Mouse (Mus musculus) A20 (cell line): ENCODE data around the gene Rin3.
A peak's percentile ranks its signal among the peaks of the same experiment; 100 is the strongest.

Source experiments
- DNase-seq: peaks from one replicate; pipeline ENCODE4 v3.0.0-alpha.2; 2011; ENCODE audit warnings: low read depth, low spot score

Rin3 gene

DNA sequence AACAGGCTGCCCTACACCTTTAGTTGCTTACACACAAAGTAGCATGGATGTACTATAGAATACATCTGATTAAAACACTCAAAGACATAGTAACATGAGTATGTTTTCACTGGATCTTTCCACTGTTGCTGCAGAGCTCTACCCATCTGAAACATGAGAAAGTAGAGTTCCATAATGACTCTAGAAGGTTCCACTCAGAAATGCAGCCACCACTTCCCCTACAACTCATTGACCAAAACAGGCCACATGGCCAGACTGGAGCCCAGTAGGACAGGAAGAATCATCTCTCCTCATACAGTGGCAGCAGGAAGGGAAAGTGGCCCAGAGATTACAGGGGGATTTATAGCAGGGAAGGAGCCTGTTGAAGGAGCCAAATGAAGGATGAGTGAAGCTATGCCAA, 47.9 kb downstream of the Rin3 start:
- no peak for DNase-seq

GRCm38 (mm10) chr12:102333101-102333500, 50.3 kb downstream of the Rin3 start:
- DNase-seq: no peak

DNA sequence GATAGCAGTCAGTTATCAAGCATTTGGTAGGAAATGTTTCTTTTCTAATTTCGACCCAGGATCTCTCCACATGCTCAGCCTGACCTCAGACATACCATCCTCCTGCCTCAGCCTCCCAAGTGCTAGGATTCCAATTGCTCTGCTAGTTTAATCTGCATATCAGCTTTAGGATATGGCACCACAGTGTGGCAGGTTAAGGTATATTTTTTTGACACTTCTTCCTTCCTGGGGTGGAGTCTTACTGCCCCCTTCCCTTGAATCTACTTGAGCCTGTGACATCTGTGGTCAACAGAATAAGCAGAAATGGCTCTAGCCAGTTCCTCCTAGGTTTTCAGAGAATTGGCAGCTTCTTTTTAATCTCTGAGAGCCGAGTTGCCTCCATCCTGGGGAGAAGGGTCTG, 56.2 kb downstream of the Rin3 start:
- no peak for DNase-seq

GRCm38 (mm10) chr12:102340471-102340870, 57.6 kb downstream of the Rin3 start:
- no peak for DNase-seq

- DNase-seq: no peak
Observed at GRCm38 (mm10) chr12:102342147-102342546, 59.3 kb downstream of the Rin3 start.

- no peak for DNase-seq
Observed at GRCm38 (mm10) chr12:102342602-102343001, 59.8 kb downstream of the Rin3 start.

DNA sequence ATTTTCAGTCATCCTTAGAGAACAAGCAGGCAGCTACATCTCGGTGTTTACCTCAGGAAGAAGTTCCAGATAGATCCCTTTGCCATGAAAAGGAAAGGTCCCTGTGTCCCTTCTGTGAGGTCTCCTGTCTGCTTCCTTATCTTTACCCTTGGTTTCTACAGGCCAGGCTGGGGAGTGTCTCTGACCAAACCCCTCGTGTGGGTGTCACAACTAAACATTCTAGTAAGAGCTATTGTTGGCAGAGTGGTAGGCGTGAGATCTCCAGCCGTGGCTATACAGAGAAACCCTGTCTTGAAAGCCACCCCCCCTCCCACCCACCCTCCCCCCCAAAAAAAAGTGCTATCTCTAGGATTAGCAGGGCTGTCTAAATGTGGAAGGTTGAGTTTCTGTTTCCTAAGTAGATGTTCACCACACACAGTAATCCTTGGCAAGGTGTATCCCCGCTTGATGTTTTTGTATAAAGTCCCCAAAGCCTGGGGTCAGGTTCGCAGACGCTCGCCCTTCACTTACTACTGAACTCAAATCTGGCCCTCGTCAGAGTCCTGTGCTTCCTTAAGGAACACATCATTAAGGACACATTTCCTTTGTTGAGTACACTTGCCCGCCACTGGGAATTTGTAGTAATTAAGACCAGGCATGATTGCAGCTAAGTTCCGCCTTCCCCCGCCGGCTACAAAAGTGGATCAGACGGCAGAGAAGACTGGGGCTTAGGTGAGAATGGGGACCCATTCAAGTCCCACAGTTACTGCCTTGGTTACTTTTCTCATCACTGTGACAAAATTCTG, 62.4 kb downstream of the Rin3 start:
- DNase-seq: no peak

DNA sequence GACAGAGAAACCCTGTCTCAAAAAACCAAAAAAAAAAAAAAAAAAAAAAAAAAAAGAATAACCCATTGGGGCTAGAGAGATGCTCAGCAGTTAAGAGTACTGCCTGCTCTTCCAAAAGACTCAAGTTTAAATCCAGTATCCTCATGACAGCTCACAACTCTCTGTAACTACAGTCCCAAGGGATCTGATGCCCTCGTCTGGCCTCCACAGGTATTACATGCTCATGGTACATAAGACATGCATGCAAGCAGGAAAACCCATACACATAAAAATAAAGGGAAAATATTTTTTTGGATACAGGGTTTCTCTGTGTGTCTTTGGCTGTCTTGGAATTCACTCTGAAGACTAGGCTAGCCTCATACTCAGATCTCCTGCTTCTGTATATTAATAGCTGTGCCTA, 63.7 kb downstream of the Rin3 start:
- peak; percentile 58 for DNase-seq

DNA sequence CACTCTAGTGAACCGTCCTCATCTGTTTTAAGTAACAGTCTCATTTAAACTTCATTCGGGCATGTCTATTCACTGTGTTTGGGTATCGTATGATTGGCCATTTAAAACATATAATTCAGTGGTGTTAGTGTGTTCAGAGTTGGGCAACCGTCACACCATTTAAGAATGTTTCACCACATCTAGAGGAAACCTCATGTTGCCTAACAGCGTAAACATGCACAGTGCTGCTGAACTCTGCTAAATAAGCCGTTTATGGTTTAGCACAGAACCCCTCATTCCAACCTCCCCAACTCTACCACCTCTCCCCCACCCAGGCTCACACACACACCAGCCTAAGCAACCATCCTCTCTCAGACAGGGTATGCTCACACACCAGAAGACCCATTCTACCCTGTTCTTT, 65.6 kb downstream of the Rin3 start:
- no peak for DNase-seq

- peak; percentile 33 for DNase-seq
Observed at GRCm38 (mm10) chr12:102350997-102351396, 68.1 kb downstream of the Rin3 start.

- DNase-seq: no peak
Observed at GRCm38 (mm10) chr12:102354126-102354984, 71.5 kb downstream of the Rin3 start.

DNA sequence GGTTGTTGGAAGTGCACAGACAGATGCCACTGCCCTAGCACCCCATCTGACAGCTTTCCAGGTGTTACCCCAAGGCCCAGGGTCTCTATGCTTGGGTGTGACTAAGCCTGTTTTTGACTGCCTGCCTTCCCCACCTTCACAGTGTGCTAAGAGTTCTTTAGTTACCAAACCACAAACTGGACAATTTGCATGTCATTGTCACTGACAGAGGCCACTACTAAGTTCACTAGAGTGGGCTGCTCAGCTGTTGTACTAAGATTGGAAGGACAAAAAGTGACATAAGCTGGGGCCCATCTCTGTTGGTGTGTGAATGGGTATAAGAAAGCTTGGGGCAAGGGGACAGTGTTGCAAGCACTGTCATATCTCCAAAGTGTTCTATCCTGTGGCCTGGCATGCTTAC, 72.9 kb downstream of the Rin3 start:
- peak; percentile 47 for DNase-seq

DNA sequence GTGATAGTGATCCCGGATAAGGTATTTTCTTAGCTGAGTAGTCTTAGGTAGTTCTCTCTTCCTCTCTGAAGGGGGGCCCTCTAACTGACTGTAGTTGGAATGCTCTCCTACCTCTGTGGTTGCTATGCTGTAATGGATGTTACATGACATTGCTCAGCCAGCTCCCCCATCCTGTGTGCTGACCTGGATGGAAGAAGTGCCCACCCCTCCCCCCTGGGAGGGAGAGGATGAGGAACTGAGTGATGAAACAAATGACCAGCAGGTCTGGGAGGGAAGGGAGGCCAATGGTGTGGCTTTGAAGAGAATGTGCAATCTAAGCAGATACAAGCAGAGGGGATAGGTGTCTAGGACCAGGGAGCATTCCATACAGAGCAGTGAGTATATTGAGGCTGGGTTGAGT, 73.9 kb downstream of the Rin3 start:
- no peak for DNase-seq

DNA sequence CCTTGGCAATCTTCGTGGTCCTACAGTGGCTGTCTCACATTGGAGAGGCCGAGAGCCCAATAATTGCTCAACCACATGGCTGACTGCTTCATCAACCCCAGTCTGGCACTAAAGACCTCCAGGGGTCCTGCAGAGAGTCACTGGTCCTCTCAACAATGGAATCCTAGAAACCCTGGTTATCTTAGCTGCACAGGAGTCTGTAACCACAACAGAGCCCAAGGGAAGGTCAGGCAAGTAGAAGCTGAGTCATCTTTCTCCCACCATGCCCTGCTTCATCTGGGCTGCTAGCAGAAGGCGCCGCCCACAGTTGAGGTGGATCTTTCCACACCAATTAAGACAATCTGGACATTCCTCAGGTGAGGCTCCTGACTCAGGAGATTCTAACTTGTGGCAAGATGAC, 76.5 kb downstream of the Rin3 start:
- no peak for DNase-seq

DNA sequence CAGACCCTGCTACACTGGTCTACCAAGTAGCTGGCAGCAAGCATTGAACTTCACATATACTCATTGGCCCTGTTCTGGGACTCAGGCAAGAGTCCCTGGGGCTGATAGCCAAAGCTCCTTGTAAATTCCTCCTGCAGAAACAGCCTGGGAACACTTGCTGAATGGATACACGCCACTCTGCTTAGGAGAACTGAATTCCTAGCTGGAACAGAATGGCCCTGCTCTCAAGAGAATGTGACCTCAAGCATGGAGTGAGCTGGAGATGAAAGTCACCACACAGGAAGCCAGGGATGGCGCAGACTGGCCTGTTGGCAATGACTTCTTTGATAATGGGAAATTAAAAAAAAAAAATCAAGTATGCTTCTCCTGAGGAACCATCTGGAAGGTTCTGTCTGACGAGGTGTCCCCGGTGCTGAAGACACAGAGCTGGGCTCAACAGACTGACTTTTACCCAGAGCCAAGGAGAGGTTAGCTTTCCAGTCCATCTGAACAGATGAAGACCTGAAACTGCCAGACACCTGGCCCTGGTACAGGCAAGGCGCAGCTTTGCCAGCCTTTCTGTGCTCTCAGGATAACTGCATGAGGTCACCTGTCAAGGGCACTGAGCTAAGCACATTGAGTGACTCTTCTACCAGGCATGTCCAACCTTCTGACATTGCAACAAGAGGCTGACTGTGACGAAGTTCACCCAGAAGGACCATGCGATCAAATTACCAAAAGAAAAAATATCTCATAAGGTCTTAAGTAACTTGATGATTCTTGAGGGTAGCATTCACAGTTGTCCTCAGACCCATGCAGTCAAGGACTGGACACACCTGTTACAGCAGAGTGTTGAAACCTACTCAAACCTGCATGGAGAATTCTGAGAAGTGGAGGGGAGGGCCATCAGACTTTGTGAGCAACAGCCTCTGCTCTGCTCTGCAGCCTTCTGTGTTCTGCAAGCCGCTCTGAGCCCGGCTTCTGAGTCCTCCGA, 78.6 kb downstream of the Rin3 start:
- no peak for DNase-seq

DNA sequence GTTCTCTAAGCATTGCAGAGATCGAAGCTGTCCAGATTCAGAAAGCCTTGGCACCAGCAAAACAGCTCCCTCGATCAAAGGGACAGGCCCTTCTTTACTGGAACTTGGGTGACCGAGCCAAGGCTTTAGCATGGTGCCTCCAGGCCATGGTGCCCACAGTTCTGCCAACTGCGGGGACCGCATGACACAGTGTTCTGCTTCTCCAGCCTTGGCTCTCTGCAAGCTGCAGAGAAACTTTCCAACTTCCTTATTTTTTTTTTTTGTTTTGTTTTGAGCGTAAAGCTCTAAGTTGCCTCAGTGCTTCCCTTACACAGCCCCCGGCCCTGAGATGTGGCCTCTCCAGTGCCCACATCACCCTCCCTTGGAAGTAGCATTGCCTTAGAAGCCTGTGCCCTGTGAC, 82.2 kb downstream of the Rin3 start:
- DNase-seq: peak; percentile 58

GRCm38 (mm10) chr12:102366126-102366816, 83.4 kb downstream of the Rin3 start:
- DNase-seq: no peak

DNA sequence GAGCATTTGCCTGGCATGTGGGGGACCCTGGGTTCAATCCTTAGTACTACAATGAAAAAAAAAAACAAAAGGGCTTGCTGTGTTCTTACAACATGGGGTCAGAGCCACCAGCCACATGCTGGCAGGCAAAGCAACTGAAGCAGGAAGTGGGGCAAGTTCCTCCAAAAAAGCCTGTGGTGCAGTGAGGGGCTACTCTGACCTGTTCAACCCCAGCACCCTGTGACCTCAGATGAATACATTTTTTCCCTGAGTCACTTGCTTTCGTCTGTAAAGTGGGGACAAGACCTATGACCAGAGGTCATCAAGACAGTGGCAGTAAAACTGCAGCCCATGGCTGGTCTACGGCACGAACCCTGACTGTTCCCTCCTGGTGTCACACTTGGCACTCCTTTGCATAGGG, 84.2 kb downstream of the Rin3 start:
- DNase-seq: no peak

DNA sequence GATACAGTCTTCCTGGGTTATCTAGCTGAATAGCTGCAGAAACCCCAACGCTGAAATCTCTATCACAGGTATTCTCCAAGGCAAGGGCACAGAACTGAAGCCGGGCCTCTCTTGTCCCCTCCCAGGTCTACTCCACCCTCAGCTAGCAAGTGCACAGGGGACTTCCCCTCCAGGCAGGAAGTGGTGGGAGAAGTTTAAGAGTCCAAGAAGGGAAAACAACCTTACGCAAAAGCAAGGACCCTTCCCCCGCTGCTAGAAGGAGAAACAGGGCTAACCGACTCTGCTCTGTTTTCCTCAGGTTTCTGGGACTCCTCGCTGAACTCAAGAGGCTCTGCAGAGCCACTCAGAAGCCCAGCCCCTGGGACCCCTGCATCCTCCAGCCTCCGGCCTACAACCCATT, 85.2 kb downstream of the Rin3 start:
- DNase-seq: no peak

DNA sequence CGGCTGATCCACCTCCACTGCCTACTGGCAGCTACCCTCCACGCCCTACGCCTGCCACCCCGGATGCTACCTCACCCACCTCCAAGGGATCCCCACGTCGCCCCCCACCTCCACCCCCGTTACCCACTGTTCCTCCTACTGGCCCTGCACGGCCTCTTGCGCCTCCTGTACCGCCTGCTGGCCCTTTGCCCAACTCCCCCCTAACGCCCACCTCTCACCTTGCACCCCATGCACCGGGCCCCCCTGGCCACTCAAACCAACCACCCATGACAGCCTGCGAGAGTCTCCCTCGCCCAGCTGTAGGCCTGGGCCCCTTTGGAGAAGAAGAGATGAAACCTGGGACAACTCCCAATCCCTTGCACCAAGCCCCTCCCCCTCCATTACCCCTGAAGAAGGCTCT, 85.7 kb downstream of the Rin3 start:
- no peak for DNase-seq
